Mouse (Mus musculus) B cell, adult 67 days (primary cell): Measurements from ENCODE around the gene Vps4a. TPM values are rescaled to one million over a fixed set of nuclear protein-coding genes. Genes with fewer than 3 reads are reported as not detected.

Experiments
- total RNA-seq, 2 experiments: library from RNA; stranded (reverse); gene quantifications; 4 replicates each; pipeline ENCODE4 v1.2.4; 2023

The Vps4a gene
- 10 to 100 TPM; 53.8 to 55.6 TPM for total RNA-seq

DNA sequence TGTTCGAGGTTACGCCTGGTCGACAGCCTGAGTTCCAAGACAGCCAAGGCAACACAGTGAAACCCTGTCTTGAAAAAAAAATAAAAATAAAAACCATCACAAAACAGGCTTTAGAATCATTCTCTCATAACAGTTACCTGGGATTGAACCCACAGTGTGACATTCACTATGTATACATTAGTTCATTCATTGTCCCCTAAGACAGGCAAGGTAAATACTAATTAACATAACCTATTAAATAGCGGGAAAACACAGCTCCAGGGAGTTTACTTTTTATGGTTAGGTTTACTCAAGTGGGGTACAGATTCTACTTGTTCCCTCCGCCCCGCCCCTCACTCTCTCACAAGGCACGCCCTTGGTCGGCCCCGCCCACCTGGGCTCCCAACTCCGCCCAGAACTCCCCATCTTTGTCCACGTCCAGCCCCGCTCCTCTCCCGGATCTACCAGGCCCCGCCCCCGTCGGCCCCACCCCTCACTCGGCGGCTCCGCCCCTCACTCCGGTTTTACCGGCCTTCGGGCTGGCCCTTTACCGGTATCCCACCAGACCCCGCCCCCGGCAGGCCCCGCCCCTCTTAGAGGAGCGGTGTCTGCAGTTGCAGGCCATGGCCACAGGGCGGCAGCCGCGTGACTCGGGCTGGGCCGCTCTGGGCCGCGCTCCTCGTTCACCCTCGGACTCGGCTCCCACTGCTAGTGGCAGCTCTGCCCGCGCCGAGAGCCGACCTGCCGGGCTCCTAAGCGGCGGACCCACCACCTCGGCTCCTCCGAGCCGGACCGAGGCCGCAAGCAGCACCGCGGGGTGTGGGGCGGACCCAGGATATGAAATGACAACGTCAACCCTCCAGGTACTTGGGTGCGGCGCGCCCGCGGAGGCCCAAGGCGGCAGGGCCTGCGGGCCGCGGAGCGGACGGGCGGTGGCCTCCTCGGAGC is at the start of gene Vps4a:
TSS of gene Vps4a (plus strand) at position 573 of the 927 bp plus-strand sequence.

DNA sequence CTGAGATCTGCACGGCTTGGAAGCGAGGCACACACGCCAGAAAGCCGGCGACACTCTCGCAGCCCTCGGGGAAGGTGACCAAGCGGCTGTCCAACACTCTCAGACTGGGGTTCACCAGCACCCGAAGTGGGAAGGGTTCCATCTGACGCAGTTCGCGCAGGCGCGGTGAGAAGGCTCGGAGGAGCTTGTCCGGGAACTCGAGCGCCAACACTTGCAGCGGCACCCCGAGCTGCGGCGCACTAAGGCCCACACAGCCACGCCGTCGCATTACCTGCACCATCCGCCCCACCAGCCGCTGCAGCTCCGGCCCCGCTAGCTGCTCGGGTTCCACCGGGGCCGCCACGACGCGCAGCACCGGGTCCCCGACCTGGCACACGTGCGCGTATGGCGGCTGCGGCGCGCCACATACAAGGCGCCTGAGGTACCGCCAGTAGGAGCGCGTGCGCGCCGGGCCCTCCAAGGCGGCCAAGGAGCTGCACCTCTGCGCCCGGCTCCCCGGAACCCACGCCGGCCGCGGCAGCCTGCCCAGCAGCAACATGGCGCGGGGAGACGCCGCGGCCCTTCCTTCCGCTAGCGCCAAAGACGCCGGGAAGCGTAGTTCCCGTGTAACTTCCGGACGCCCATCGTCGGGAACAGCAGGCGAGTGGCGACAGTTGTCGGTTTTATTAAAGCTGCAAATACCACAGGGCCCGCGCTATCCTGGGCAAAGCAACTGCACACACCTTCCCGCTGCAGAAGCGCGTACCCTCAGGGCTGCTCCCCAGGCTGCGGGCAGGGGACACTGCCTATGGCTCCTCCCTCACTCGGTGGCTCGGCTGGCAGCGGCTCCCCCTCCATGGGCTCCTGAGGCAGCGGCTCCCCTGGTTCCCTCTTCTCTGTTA is 17.3 kb downstream of the Vps4a start, which contains the start of gene Pdf:
TSS of gene Pdf (minus strand) at position 554 of the 881 bp plus-strand sequence.

DNA sequence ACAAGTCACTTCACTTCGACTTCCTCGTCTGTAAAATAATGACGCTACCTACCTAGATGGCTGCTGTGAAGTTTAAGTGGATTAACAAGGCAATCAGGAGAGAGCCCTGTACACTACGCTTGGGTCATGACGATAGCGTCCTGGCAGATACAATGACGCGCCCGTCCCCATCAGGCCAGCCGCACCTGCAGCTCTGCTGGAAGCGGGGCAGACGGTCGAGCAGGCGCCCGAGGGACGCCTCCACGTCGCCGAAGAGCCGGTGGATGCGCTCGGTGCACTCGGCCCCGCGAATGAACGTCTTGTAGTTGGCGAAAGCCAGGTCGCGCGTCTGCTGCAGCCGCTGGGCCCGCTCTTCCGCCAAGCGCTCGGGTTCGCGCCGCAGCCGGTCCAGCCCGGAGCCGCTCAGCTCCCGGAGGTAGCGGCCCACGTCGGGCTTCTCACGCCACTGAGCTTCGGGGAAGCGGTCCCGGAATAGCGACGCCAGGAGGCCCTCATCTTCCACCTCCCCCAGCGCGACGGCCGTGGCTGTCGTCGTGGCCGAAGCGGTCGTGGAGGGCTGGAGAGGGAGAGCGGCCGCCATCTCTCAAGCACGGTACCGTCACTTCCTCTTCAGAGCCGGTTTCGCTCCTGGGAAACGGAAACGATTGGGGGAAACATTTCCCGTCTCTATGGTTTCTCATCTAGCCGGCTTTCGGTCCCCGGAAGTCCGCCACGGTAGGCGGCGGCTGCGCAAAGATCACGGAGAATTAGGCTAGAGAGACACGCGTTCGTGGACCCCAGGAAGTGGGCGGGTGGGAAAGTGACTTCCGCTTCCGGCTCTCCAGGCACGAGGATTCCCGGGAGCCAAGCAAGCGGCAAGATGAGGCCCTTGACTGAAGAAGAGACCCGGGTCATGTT is 25.3 kb downstream of the Vps4a start, which contains the start of the genes Cog8 and Nip7:
TSS of gene Cog8 (minus strand) at position 614 of the 897 bp plus-strand sequence.
TSS of gene Nip7 (plus strand) at position 802 of the 897 bp plus-strand sequence.

DNA sequence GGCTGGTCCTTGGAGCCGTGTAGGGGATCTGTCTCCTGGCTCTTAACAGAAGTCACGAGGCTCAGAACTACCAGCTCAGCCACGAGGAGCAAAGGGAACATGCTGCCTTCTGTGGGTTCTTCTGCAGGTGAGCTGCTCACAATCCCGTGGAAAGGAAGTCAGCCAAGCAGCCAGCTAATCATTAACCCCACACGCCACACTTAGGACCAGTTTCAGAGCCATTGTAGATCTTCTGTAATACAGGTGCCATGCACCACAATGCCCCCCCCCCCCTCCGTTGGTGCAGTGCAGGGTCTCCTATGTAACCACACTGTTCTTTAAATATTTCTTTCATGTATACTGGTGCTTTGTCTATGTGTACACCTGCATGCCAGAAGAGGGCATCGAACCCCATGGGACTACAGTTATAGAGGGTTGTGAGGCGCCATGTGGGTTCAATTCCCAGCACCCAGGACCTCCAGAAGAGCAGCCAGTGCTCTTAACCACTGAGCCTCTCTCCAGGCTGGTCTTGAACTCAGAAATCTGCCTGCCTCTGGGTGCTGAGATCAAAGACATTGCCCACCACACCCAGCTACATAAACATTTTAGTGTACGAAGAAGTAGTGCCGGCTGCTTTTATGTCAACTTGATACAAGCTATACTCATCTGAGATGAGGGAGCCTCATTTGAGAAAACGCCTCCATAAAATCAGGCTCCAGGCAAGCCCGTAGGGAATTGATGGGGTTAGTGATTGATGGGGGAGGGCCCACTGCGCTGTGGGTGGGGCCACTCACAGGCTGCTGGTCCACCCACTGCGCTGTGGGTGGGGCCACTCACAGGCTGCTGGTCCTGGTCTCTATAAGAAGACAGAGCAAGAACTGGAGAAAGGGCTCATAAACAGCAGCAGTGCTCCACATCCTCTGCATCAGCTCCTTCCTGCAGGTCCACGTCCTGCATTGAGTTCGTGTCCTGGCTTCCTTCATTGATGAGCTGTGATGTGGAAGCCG is 34.8 kb downstream of the Vps4a start, which contains the start of gene Tmed6:
TSS of gene Tmed6 (minus strand) at position 134 of the 986 bp plus-strand sequence.

Other genes with a start within 250 kb of the Vps4a start
- under 1 TPM; 0.44 to 0.84 TPM for gene Has3, start 161.0 kb upstream of the Vps4a start, total RNA-seq
- gene Utp4, start 137.6 kb upstream of the Vps4a start, total RNA-seq, result 10 to 100 TPM; 38.3 to 50.6 TPM
- 1 to 10 TPM; 5.0 to 5.4 TPM for gene Sntb2, start 95.5 kb upstream of the Vps4a start, total RNA-seq
- gene Pdf, start 17.4 kb downstream of the Vps4a start, total RNA-seq, result 10 to 100 TPM; 16.7 to 18.0 TPM
- gene Cog8, start 25.5 kb downstream of the Vps4a start, total RNA-seq, result 10 to 100 TPM; 51.0 to 51.8 TPM
- gene Nip7, start 25.7 kb downstream of the Vps4a start, total RNA-seq, result 10 to 100 TPM; 51.7 to 62.2 TPM
- 1 to 10 TPM; 1.6 to 1.7 TPM for gene Tmed6, start 34.4 kb downstream of the Vps4a start, total RNA-seq
- gene Terf2, start 65.3 kb downstream of the Vps4a start, total RNA-seq, result 10 to 100 TPM; 52.6 to 58.4 TPM
- 10 to 100 TPM; 37.1 to 38.1 TPM for gene Cyb5b, start 119.4 kb downstream of the Vps4a start, total RNA-seq